Mouse (Mus musculus) MEL (cell line): Measurements from ENCODE around the gene Stxbp1. TPM values are rescaled to one million over a fixed set of nuclear protein-coding genes. Genes with fewer than 3 reads are reported as not detected.

ENCODE experiments used
- DNase-seq: peaks from one replicate; pipeline ENCODE4 v3.0.0; 2011; ENCODE audit warnings: low read depth, low spot score
- H3K27ac ChIP-seq: 2 replicates; pipeline ENCODE4 v1.5.1; 2012; ENCODE audit warnings: low read depth, mild to moderate bottlenecking, control low read depth, low read length, moderate library complexity; ENCODE audit not compliant: control insufficient read depth
- H3K27me3 ChIP-seq, 2 experiments: fragments of 150-350 bp in 1 of 2; sonication (generic) in 1 of 2; 2 replicates each; pipeline ENCODE4 v1.6.1; 2012; ENCODE audit warnings: low read length in 2 of 2, mild to moderate bottlenecking in 2 of 2, improper control_type of control experiment in 1 of 2, moderate library complexity in 1 of 2; ENCODE audit not compliant: insufficient read depth in 2 of 2, control insufficient read depth in 1 of 2
- H3K36me3 ChIP-seq, 2 experiments: 2 replicates each; pipeline ENCODE4 v1.6.1; 2012 to 2014; ENCODE audit warnings: low read length in 2 of 2, improper control_type of control experiment in 1 of 2, inconsistent platforms in 1 of 2, mild to moderate bottlenecking in 1 of 2; ENCODE audit not compliant: insufficient read depth in 2 of 2, control insufficient read depth in 1 of 2
- H3K4me1 ChIP-seq, 2 experiments: fragments of 150-350 bp in 1 of 2; sonication (generic) in 1 of 2; 2 replicates each; pipeline ENCODE4 v1.6.1; 2012; ENCODE audit warnings: low read length in 2 of 2, improper control_type of control experiment in 1 of 2, mild to moderate bottlenecking in 1 of 2; ENCODE audit not compliant: insufficient read depth in 2 of 2, control insufficient read depth in 1 of 2
- H3K4me3 ChIP-seq, 2 experiments: fragments of 150-350 bp in 1 of 2; sonication (generic) in 1 of 2; 2 replicates each; pipeline ENCODE4 v1.5.1; 2012; ENCODE audit warnings: low read depth in 2 of 2, low read length in 2 of 2, mild to moderate bottlenecking in 2 of 2, moderate library complexity in 2 of 2, control low read depth in 1 of 2, improper control_type of control experiment in 1 of 2; ENCODE audit not compliant: control insufficient read depth in 1 of 2, insufficient read depth in 1 of 2
- H3K79me2 ChIP-seq: 2 replicates; pipeline ENCODE4 v1.6.1; 2012; ENCODE audit warnings: mild to moderate bottlenecking, low read length, moderate library complexity; ENCODE audit not compliant: control insufficient read depth, poor library complexity, insufficient read depth
- H3K9ac ChIP-seq: 2 replicates; pipeline ENCODE4 v1.6.1; 2012; ENCODE audit warnings: low read depth, mild to moderate bottlenecking, control low read depth, low read length, moderate library complexity; ENCODE audit not compliant: control insufficient read depth, poor library complexity, severe bottlenecking
- H3K9me3 ChIP-seq: fragments of 150-350 bp; sonication (generic); replicated peaks from 2 replicates; pipeline ENCODE4 v1.6.1; 2012; ENCODE audit warnings: mild to moderate bottlenecking, low read length, improper control_type of control experiment, moderate library complexity; ENCODE audit not compliant: insufficient read depth
- BHLHE40 ChIP-seq: IDR thresholded peaks from 2 replicates; pipeline ENCODE4 v1.6.1; 2012; ENCODE audit warnings: low read depth, mild to moderate bottlenecking, inconsistent platforms, low read length, improper control_type of control experiment, borderline replicate concordance
- CHD2 ChIP-seq: IDR thresholded peaks from 2 replicates; pipeline ENCODE4 v1.6.1; 2011; ENCODE audit warnings: low read length, improper control_type of control experiment
- CTCF ChIP-seq, 3 experiments: IDR thresholded peaks in 2 of 3; conservative IDR thresholded peaks in 1 of 3; 2 replicates each; pipeline ENCODE4 v1.5.1; 2011 to 2012; ENCODE audit warnings: low read length in 3 of 3, low read depth in 2 of 3, mild to moderate bottlenecking in 2 of 3, improper control_type of control experiment in 1 of 3, inconsistent platforms in 1 of 3, mixed read lengths in 1 of 3, moderate library complexity in 1 of 3; ENCODE audit not compliant: control insufficient read depth in 1 of 3, insufficient read depth in 1 of 3, poor library complexity in 1 of 3, severe bottlenecking in 1 of 3
- ELF1 ChIP-seq: IDR thresholded peaks from 2 replicates; pipeline ENCODE4 v1.6.1; 2014; ENCODE audit warnings: low read depth, mild to moderate bottlenecking, inconsistent platforms, low read length, improper control_type of control experiment, moderate library complexity
- EP300 ChIP-seq, 2 experiments: IDR thresholded peaks; 2 replicates each; pipeline ENCODE4 v1.6.1; 2011; ENCODE audit warnings: improper control_type of control experiment in 2 of 2, low read length in 2 of 2, low read depth in 1 of 2, mild to moderate bottlenecking in 1 of 2
- ETS1 ChIP-seq: IDR thresholded peaks from 2 replicates; pipeline ENCODE4 v1.6.1; 2012; ENCODE audit warnings: low read depth, mild to moderate bottlenecking, inconsistent platforms, low read length, improper control_type of control experiment, moderate library complexity
- GABPA ChIP-seq: IDR thresholded peaks from 2 replicates; pipeline ENCODE4 v1.6.1; 2012; ENCODE audit warnings: low read depth, mild to moderate bottlenecking, inconsistent platforms, low read length, improper control_type of control experiment, moderate library complexity
- HCFC1 ChIP-seq: IDR thresholded peaks from 2 replicates; pipeline ENCODE4 v1.6.1; 2012; ENCODE audit warnings: low read depth, mild to moderate bottlenecking, inconsistent platforms, low read length, improper control_type of control experiment, moderate library complexity
- JUND ChIP-seq: IDR thresholded peaks from 2 replicates; pipeline ENCODE4 v1.6.1; 2011; ENCODE audit warnings: low read depth, mild to moderate bottlenecking, improper control_type of control experiment, low read length
- MAFK ChIP-seq: IDR thresholded peaks from 2 replicates; pipeline ENCODE4 v1.6.1; 2011; ENCODE audit warnings: low read depth, mild to moderate bottlenecking, low read length, improper control_type of control experiment, borderline replicate concordance
- MAZ ChIP-seq: IDR thresholded peaks from 2 replicates; pipeline ENCODE4 v1.6.1; 2012; ENCODE audit warnings: low read depth, mild to moderate bottlenecking, inconsistent platforms, low read length, improper control_type of control experiment
- MEF2A ChIP-seq: IDR thresholded peaks from 2 replicates; pipeline ENCODE4 v1.6.1; 2014; ENCODE audit warnings: low read depth, mild to moderate bottlenecking, inconsistent platforms, low read length, improper control_type of control experiment; ENCODE audit not compliant: poor library complexity, insufficient replicate concordance, severe bottlenecking; ENCODE audit errors: extremely low read depth
- MXI1 ChIP-seq: IDR thresholded peaks from 2 replicates; pipeline ENCODE4 v1.6.1; 2011; ENCODE audit warnings: mild to moderate bottlenecking, low read depth, low read length, improper control_type of control experiment
- NELFE ChIP-seq: IDR thresholded peaks from 2 replicates; pipeline ENCODE4 v1.6.1; 2011; ENCODE audit warnings: low read depth, low read length, improper control_type of control experiment
- SIN3A ChIP-seq: IDR thresholded peaks from 2 replicates; pipeline ENCODE4 v1.6.1; 2012; ENCODE audit warnings: low read length, improper control_type of control experiment, inconsistent platforms
- TAL1 ChIP-seq: IDR thresholded peaks from 2 replicates; pipeline ENCODE4 v1.6.1; 2012; ENCODE audit warnings: mild to moderate bottlenecking, inconsistent platforms, low read length, moderate library complexity, mixed read lengths
- USF1 ChIP-seq: IDR thresholded peaks from 2 replicates; pipeline ENCODE4 v1.6.1; 2014; ENCODE audit warnings: low read depth, mild to moderate bottlenecking, inconsistent platforms, low read length, improper control_type of control experiment, moderate library complexity
- USF2 ChIP-seq, 2 experiments: IDR thresholded peaks; 2 replicates each; pipeline ENCODE4 v1.6.1; 2011 to 2012; ENCODE audit warnings: improper control_type of control experiment in 2 of 2, low read length in 2 of 2, borderline replicate concordance in 1 of 2, inconsistent platforms in 1 of 2, low read depth in 1 of 2, mild to moderate bottlenecking in 1 of 2; ENCODE audit not compliant: insufficient read depth in 1 of 2
- ZC3H11A ChIP-seq: IDR thresholded peaks from 2 replicates; pipeline ENCODE4 v1.6.1; 2012; ENCODE audit warnings: low read depth, mild to moderate bottlenecking, inconsistent platforms, low read length, improper control_type of control experiment
- ZNF384 ChIP-seq: IDR thresholded peaks from 2 replicates; pipeline ENCODE4 v1.6.1; 2012; ENCODE audit warnings: low read depth, mild to moderate bottlenecking, inconsistent platforms, low read length, improper control_type of control experiment
- polyA plus RNA-seq, 2 experiments: library from polyadenylated mRNA; stranded (reverse) in 1 of 2; unstranded in 1 of 2; fragments of >175 nt in 1 of 2; fragments of >200 nt in 1 of 2; gene quantifications; 2 replicates each; pipeline versions ENCODE4 v1.2.1 to v1.2.4; 2012; ENCODE audit warnings: low replicate concordance in 2 of 2, low read depth in 1 of 2; ENCODE audit not compliant: insufficient read length in 2 of 2, insufficient read depth in 1 of 2, missing spikeins in 1 of 2
- total RNA-seq: library from RNA; depleted of rRNA; stranded (reverse); fragments of 300-350 nt; gene quantifications from 2 replicates; pipeline ENCODE4 v1.2.3, GENCODE M21; 2012

Gene Stxbp1
- total and polyA plus RNA-seq, 3 experiments: 7.1 to 33.2 TPM; not detected in 1

- no peaks in the 10 kb centered on the region for H3K79me2 ChIP-seq
- H3K9ac ChIP-seq: no peak overlapping the region
- TF ChIP-seq MAFK: no peak
- no peak for TF ChIP-seq USF1
- no peak for TF ChIP-seq HCFC1
- TF ChIP-seq ZNF384: no peak
- no peak for TF ChIP-seq BHLHE40
- no peak for TF ChIP-seq GABPA
- no peak for TF ChIP-seq USF2 (IDR thresholded peaks at IDR 0.05; ENCODE audit: borderline replicate concordance in 1 of 2, insufficient read depth in 1 of 2, low read depth in 1 of 2, low read length in 2 of 2)
- no peak for TF ChIP-seq NELFE
- H3K4me1 ChIP-seq: peaks cover 1 to 8% of the 10 kb centered on the region in 2 experiments; a peak in 2 of 4 replicates
- no peaks in the 10 kb centered on the region for H3K9me3 ChIP-seq
- H3K27me3 ChIP-seq: no peaks in the 10 kb centered on the region
- H3K27ac ChIP-seq: no peak overlapping the region
- H3K4me3 ChIP-seq: no peak overlapping the region
- DNase-seq: no peak
- no peaks in the 10 kb centered on the region for H3K36me3 ChIP-seq
These were observed 79.8 kb downstream of the Stxbp1 start for GRCm38 (mm10) chr2:32767241-32767640.

GRCm38 (mm10) chr2:32763353-32763752 lies 83.7 kb downstream of the Stxbp1 start:
- no peak for DNase-seq
- H3K4me1 ChIP-seq: no peaks in the 10 kb centered on the region
- H3K27me3 ChIP-seq: no peaks in the 10 kb centered on the region
- no peak for TF ChIP-seq ZC3H11A
- peak; percentile 45 to 74 (median 49) for TF ChIP-seq CTCF (IDR thresholded peaks at IDR 0.05 in 2 of 3, conservative IDR thresholded peaks at IDR 0.05 in 1 of 3; ENCODE audit: control insufficient read depth in 1 of 3, insufficient read depth in 1 of 3, low read depth in 2 of 3, low read length in 3 of 3, poor library complexity in 1 of 3, severe bottlenecking in 1 of 3)
- no peak for TF ChIP-seq CHD2
- TF ChIP-seq, all 39 proteins: peak for 1
- no peaks in the 10 kb centered on the region for H3K9me3 ChIP-seq
- H3K36me3 ChIP-seq: no peaks in the 10 kb centered on the region
- no peak overlapping the region for H3K27ac ChIP-seq
- no peak overlapping the region for H3K9ac ChIP-seq
- no peaks in the 10 kb centered on the region for H3K79me2 ChIP-seq
- no peak overlapping the region for H3K4me3 ChIP-seq

GRCm38 (mm10) chr2:32761859-32762258 lies 85.2 kb downstream of the Stxbp1 start:
- Histone ChIP-seq H3K4me3 (no peak overlapping the region), H3K79me2 (peaks cover 2% of the 10 kb centered on the region; the same call in 1 of the 2 replicates), H3K9me3 (no peaks in the 10 kb centered on the region), H3K27ac (no peak overlapping the region), H3K4me1 (no peaks in the 10 kb centered on the region; a peak in 1 of 4 replicates), H3K9ac (no peak overlapping the region), H3K27me3 (no peaks in the 10 kb centered on the region), H3K36me3 (peaks cover 0 to 2% of the 10 kb centered on the region in 2 experiments; a peak in 2 of 4 replicates)
- no peak for DNase-seq
- TF ChIP-seq MXI1 (no peak), ZNF384 (no peak), SIN3A (no peak), MEF2A (no peak), ETS1 (no peak), TAL1 (no peak), MAZ (no peak), ELF1 (no peak), JUND (no peak), EP300 (IDR thresholded peaks at IDR 0.05; ENCODE audit: low read depth in 1 of 2, low read length in 2 of 2) (no peak), USF1 (no peak)
